Mouse (Mus musculus) bone marrow macrophage, adult 2 months (primary cell): ENCODE results near the gene Slc30a2.

ENCODE experiments used
- CTCF ChIP-seq: IDR thresholded peaks from 2 replicates; pipeline ENCODE4 v1.5.1; 2012; ENCODE audit warnings: low read depth, mild to moderate bottlenecking, low read length, moderate library complexity
- POLR2A ChIP-seq: IDR thresholded peaks from 2 replicates; pipeline ENCODE4 v1.6.1; 2012; ENCODE audit warnings: mild to moderate bottlenecking, low read depth, low read length, borderline replicate concordance

DNA sequence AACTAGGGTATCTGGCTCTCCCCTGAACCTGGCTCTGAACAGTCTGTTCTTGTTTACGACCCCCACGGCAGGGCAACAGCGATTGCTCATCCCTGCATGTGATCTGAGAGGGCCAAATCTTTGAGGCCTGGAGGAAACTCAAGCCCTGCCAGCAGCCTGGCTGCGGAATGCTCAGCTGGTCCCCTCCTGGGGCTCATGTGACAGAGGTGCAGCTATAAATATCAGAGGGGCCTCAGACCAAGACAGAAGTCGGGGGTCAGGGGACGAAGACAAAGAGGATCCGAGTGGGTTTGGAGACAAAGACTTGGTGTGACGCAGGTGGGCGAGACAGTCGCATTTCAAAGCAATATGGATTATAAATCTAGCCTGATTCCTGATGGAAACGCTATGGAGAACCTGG, 28.1 kb upstream of the Slc30a2 start, which contains the start of gene Trim63:
- TF ChIP-seq POLR2A: no peak
- no peak for TF ChIP-seq CTCF
